ENCODE assay signal across 29 mouse cellular contexts in the genomic region with DNA sequence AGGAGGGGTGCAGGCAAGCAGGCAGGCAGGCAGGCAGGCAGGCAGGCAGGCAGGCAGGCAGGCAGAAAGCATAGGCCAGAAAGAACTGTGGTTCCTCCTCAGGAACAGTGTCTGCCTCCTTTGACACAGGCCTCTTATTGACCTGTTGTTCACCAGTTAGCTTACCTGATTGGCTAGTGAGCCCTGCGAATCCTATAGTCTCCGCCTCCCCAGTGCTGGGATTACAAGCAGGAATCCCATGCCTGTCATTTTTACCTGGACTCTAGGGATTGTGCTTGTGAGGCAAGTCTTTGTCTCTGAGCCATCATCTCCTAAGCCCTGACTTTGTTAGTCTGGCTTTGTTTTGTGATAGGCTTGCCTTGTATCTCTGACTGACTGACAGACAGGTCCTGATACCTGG. TPM values are rescaled to one million over a fixed set of nuclear protein-coding genes. Genes with fewer than 3 reads are reported as not detected.
A peak's percentile ranks its signal among the peaks of the same experiment; 100 is the strongest.
DNase-seq lines count a peak whose midpoint lies in the region; ATAC-seq and TF ChIP-seq lines count a peak whose summit lies in the region.
"Had no signal": no experiment of that assay in that cellular context is flagged by ENCODE, and none has a peak within 500 bp of the region (broad histone marks: within the 10 kb centered on the region; RNA-seq: fewer than 3 reads in every experiment).

No protein-coding gene starts in this region.

- no peaks in the 10 kb centered on the region for H3K9me3 ChIP-seq in intestine, embryonic 14.5 days (ENCODE audit: control insufficient read depth, low read length)
- H3K9me3 ChIP-seq in intestine, embryonic 16.5 days (ENCODE audit: control insufficient read depth, low read length): no peaks in the 10 kb centered on the region
- H3K9me3 ChIP-seq in forebrain, postnatal 0 days (ENCODE audit: low read length): no peaks in the 10 kb centered on the region
- H3K9me3 ChIP-seq: hindbrain, embryonic 12.5 days; limb, embryonic 10.5 days; limb, embryonic 15.5 days had no signal

- no peak overlapping the region for H3K27ac ChIP-seq in intestine, embryonic 14.5 days (ENCODE audit: low read depth)
- H3K27ac ChIP-seq in intestine, embryonic 16.5 days (ENCODE audit: low read length): no peak overlapping the region
- no peak overlapping the region for H3K27ac ChIP-seq in forebrain, postnatal 0 days (ENCODE audit: low read depth, low read length)
- H3K27ac ChIP-seq: hindbrain, embryonic 12.5 days; hindbrain, postnatal 0 days; limb, embryonic 10.5 days; limb, embryonic 15.5 days; liver, embryonic 14.5 days; stomach, postnatal 0 days had no signal

- DNase-seq in intestine, embryonic 14.5 days (ENCODE audit: low spot score): peak; percentile 47
- peak; percentile 40 for DNase-seq in ES-CJ7 (ENCODE audit: low read depth, low spot score)
- peak; percentile 63 for DNase-seq in ZHBTc4 (ENCODE audit: low read depth, low spot score)
- no peak for DNase-seq in forebrain, postnatal 0 days
- no peak for DNase-seq in urinary bladder, postnatal 4 days (ENCODE audit: low spot score in 2 of 2)
- no peak for DNase-seq in heart, adult 8-10 months (ENCODE audit: low spot score)
- DNase-seq: adrenal gland, adult 8-10 months; cerebellum, adult 11 months; cerebellum, postnatal 10 days; gastrocnemius, postnatal 25 days; heart, adult 11 months; heart, postnatal 36 days; kidney, adult 11 months; kidney, postnatal 14 days; layer of hippocampus, adult 9-11 months; lung, adult 2 months; lung, postnatal 14 days; right cerebral cortex, postnatal 4 days; thymus, adult 18-20 months; thymus, postnatal 25 days had no signal

- H3K4me2 ChIP-seq in intestine, embryonic 14.5 days (ENCODE audit: low read length): no peak overlapping the region
- H3K4me2 ChIP-seq in intestine, embryonic 16.5 days (ENCODE audit: low read depth, low read length): no peak overlapping the region
- no peak overlapping the region for H3K4me2 ChIP-seq in forebrain, postnatal 0 days (ENCODE audit: low read depth)
- H3K4me2 ChIP-seq: heart, embryonic 11.5 days; hindbrain, embryonic 12.5 days; limb, embryonic 15.5 days had no signal

- no peak overlapping the region for H3K9ac ChIP-seq in intestine, embryonic 14.5 days (ENCODE audit: low read length)
- H3K9ac ChIP-seq in intestine, embryonic 16.5 days (ENCODE audit: low read depth, low read length): no peak overlapping the region
- H3K9ac ChIP-seq in forebrain, postnatal 0 days: no peak overlapping the region
- H3K9ac ChIP-seq: hindbrain, embryonic 12.5 days; limb, embryonic 15.5 days; liver, embryonic 14.5 days had no signal

- H3K27me3 ChIP-seq in intestine, embryonic 14.5 days (replicated peaks; ENCODE audit: control insufficient read depth, insufficient read depth, low read length): no peaks in the 10 kb centered on the region
- no peaks in the 10 kb centered on the region for H3K27me3 ChIP-seq in intestine, embryonic 16.5 days (replicated peaks; ENCODE audit: control insufficient read depth, insufficient read depth, low read length)
- no peaks in the 10 kb centered on the region for H3K27me3 ChIP-seq in forebrain, postnatal 0 days (ENCODE audit: insufficient read depth, low read length)
- H3K27me3 ChIP-seq: hindbrain, embryonic 12.5 days; limb, embryonic 15.5 days had no signal

- H3K4me3 ChIP-seq in intestine, embryonic 14.5 days (ENCODE audit: low read depth, low read length): no peak overlapping the region
- no peak overlapping the region for H3K4me3 ChIP-seq in intestine, embryonic 16.5 days (ENCODE audit: low read length)
- H3K4me3 ChIP-seq in forebrain, postnatal 0 days (ENCODE audit: low read depth, low read length): no peak overlapping the region
- H3K4me3 ChIP-seq: erythroblast, embryonic 14.5 days; hindbrain, embryonic 12.5 days; limb, embryonic 10.5 days; limb, embryonic 15.5 days had no signal

- 0 out of 2 replicates have a peak, but pooled peaks cover 12% of the 10 kb centered on the region for H3K36me3 ChIP-seq in intestine, embryonic 14.5 days (ENCODE audit: control insufficient read depth, insufficient read depth, low read length)
- no peaks in the 10 kb centered on the region for H3K36me3 ChIP-seq in intestine, embryonic 16.5 days (ENCODE audit: control insufficient read depth, insufficient read depth, low read length)
- H3K36me3 ChIP-seq in forebrain, postnatal 0 days (ENCODE audit: insufficient read depth): peaks cover 2% of the 10 kb centered on the region; the same call in 1 of the 2 replicates
- H3K36me3 ChIP-seq: hindbrain, embryonic 12.5 days had no signal

- 93% methylated on average over 2 of the region's 2 CpGs for WGBS in intestine, embryonic 14.5 days
- WGBS in intestine, embryonic 16.5 days: 83% methylated on average over 2 of the region's 2 CpGs
- WGBS in forebrain, postnatal 0 days: 74% methylated on average over 2 of the region's 2 CpGs

- no peak for ATAC-seq in intestine, embryonic 14.5 days (replicated peaks; ENCODE audit: low FRiP score, low TSS enrichment, low read depth)
- ATAC-seq in intestine, embryonic 16.5 days: no peak
- peak; percentile 10; the same call in 1 of the 2 replicates for ATAC-seq in forebrain, postnatal 0 days
- ATAC-seq: hindbrain, postnatal 0 days had no signal

- peaks cover under 1% of the 10 kb centered on the region; the same call in 1 of the 2 replicates for H3K4me1 ChIP-seq in intestine, embryonic 14.5 days (replicated peaks; ENCODE audit: control insufficient read depth, insufficient read depth, low read length)
- H3K4me1 ChIP-seq in intestine, embryonic 16.5 days (ENCODE audit: control insufficient read depth, insufficient read depth, low read length): 0 out of 2 replicates have a peak, but pooled peaks cover 6% of the 10 kb centered on the region
- H3K4me1 ChIP-seq in forebrain, postnatal 0 days (ENCODE audit: insufficient read depth): 0 out of 2 replicates have a peak, but pooled peaks cover 3% of the 10 kb centered on the region

- no peak for TF ChIP-seq CTCF in forebrain, postnatal 0 days (IDR thresholded peaks at IDR 0.05; ENCODE audit: low read depth)

RNA-seq across cellular contexts. Expression of a gene that starts 14.1 kb away (rescaled TPM):
- polyA plus RNA-seq in intestine, embryonic 14.5 days (2014; fragmentation: Nextera tagmentation; extraction: Ambion mirVana): 45.6 and 54.7 TPM in 2 replicates
- polyA plus RNA-seq in intestine, embryonic 16.5 days (2015; fragmentation: Nextera tagmentation; extraction: Ambion mirVana): 17.4 and 20.2 TPM in 2 replicates
- total RNA-seq in forebrain, postnatal 0 days (2014; rRNA removed): 63.6 and 65.4 TPM in 2 replicates
- 104 TPM in 2 replicates for polyA plus RNA-seq in forebrain, postnatal 0 days (2015; fragmentation: Nextera tagmentation; extraction: Ambion mirVana)
- total RNA-seq in heart, adult 8-10 months (2022): 10 to 100 TPM; 15.4 to 23.0 (median 21.3) TPM
- polyA plus RNA-seq: erythroblast, embryonic 14.5 days had no signal

Comparison
In these comparisons a context has a peak if more than half of its experiments do, and no peak if none do; other contexts are left out.
1. DNase-seq: peak in intestine, embryonic 14.5 days (single experiment), ES-CJ7 (single experiment) and ZHBTc4 (single experiment); none in forebrain, postnatal 0 days (single experiment), urinary bladder, postnatal 4 days (0 of 2) and heart, adult 8-10 months (single experiment).